Mouse (Mus musculus): ENCODE measurements at regions not wholly inside any gene's neighbourhood (a gene's known extent, or its start where the extent isn't known, plus 50 kb on each side); places are given as distances from the start of the nearest gene placed in this dataset.
A peak's percentile ranks its signal among the peaks of the same experiment; 100 is the strongest.

GRCm38 (mm10) chr12:110332616-110333154 lies 53.8 kb downstream of the Dio3 start:
- H3K9me3 ChIP-seq = no peaks in the 10 kb centered on the region
- H3K36me3 ChIP-seq = no peaks in the 10 kb centered on the region
- ATAC-seq (ENCODE audit: insufficient number of reproducible peaks, insufficient read depth, low FRiP score, low TSS enrichment, low read depth) = no peak
- H3K9ac ChIP-seq = no peak overlapping the region
- 90% methylated on average over 12 of the region's 12 CpGs for WGBS
- no peak overlapping the region for H3K4me2 ChIP-seq
- H3K27me3 ChIP-seq = no peaks in the 10 kb centered on the region
- no peak overlapping the region for H3K27ac ChIP-seq
- no peak overlapping the region for H3K4me3 ChIP-seq
- no peaks in the 10 kb centered on the region for H3K4me1 ChIP-seq

DNA sequence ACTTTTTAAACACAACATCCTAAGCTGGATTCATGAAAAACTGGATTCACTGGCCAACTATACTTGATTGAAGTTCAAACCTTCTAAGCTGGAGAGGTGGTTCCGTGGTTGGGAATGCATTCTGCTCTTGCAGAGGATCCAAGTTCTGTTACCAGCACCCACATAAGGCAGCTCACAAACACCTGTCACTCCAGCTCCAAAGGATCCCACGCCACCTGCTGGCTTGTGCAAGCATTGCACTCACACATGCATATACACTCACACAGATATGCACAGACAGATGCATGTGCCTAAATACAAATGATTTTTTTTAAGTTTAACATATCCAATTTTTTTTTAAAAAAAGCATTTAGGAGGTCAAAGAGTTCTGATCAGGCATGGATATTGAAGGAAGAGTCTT lies 55.7 kb downstream of the Dio3 start:
- Histone ChIP-seq H3K9me3 (no peaks in the 10 kb centered on the region), H3K27ac (no peak overlapping the region)
- ATAC-seq (ENCODE audit: insufficient number of reproducible peaks, insufficient read depth, low FRiP score, low TSS enrichment, low read depth) = no peak

GRCm38 (mm10) chr12:110344280-110344827 lies 65.5 kb downstream of the Dio3 start:
- H3K27me3 ChIP-seq = no peaks in the 10 kb centered on the region
- no peak overlapping the region for H3K4me3 ChIP-seq
- H3K4me1 ChIP-seq = no peaks in the 10 kb centered on the region
- H3K27ac ChIP-seq = no peak overlapping the region
- H3K36me3 ChIP-seq = no peaks in the 10 kb centered on the region
- no peak overlapping the region for H3K4me2 ChIP-seq
- no peaks in the 10 kb centered on the region for H3K9me3 ChIP-seq
- no peak for ATAC-seq (ENCODE audit: insufficient number of reproducible peaks, insufficient read depth, low FRiP score, low TSS enrichment, low read depth)
- WGBS = 86% methylated on average over 4 of the region's 4 CpGs
- no peak overlapping the region for H3K9ac ChIP-seq

More for the DNA sequence above, 55.7 kb downstream of the Dio3 start:
- Histone ChIP-seq H3K4me1 (no peaks in the 10 kb centered on the region), H3K4me3 (no peak overlapping the region), H3K9ac (no peak overlapping the region), H3K36me3 (no peaks in the 10 kb centered on the region), H3K4me2 (no peak overlapping the region), H3K27me3 (no peaks in the 10 kb centered on the region)
- WGBS = 71% methylated on average over 2 of the region's 2 CpGs

- H3K4me3 ChIP-seq = no peak overlapping the region
- H3K36me3 ChIP-seq = no peaks in the 10 kb centered on the region
- H3K4me1 ChIP-seq = no peaks in the 10 kb centered on the region
- H3K4me2 ChIP-seq = no peak overlapping the region
- no peaks in the 10 kb centered on the region for H3K27me3 ChIP-seq
- no peak overlapping the region for H3K27ac ChIP-seq
- ATAC-seq (ENCODE audit: insufficient number of reproducible peaks, insufficient read depth, low FRiP score, low TSS enrichment, low read depth) = no peak
- 31% methylated on average over 1 of the region's 1 CpGs for WGBS
- no peak overlapping the region for H3K9ac ChIP-seq
- no peaks in the 10 kb centered on the region for H3K9me3 ChIP-seq
Measured at GRCm38 (mm10) chr12:110349621-110350020, 70.8 kb downstream of the Dio3 start.

- no peak overlapping the region for H3K4me3 ChIP-seq
- no peaks in the 10 kb centered on the region for H3K36me3 ChIP-seq
- no peak overlapping the region for H3K4me2 ChIP-seq
- H3K9me3 ChIP-seq = no peaks in the 10 kb centered on the region
- H3K27me3 ChIP-seq = no peaks in the 10 kb centered on the region
- no peak overlapping the region for H3K9ac ChIP-seq
- no peak for ATAC-seq (ENCODE audit: insufficient number of reproducible peaks, insufficient read depth, low FRiP score, low TSS enrichment, low read depth)
- 69% methylated on average over 6 of the region's 6 CpGs for WGBS
- H3K4me1 ChIP-seq = no peaks in the 10 kb centered on the region
- H3K27ac ChIP-seq = no peak overlapping the region
Measured at GRCm38 (mm10) chr12:110355851-110356250, 77.0 kb downstream of the Dio3 start.

DNA sequence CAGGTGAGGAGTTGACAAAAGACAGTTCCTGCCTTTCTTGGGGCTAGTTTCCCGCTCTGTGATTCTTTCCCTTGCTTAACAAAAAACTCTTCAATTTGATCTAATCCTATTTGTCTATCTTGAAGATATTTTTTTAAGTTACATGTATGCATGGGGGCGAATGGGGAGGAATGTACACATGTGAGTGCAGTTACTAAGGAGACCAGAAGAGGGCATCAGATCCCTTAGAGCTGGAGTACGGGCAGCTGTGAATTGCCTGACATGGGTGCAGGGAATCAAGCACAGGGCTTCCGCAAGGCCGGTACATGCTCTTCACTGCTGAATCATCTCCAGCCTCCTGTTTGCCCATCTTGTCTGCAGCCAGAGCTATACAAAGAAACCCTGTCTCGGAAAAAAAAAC lies 79.8 kb upstream of the Ppp2r5c start:
- Histone ChIP-seq H3K27ac (no peak overlapping the region), H3K36me3 (no peaks in the 10 kb centered on the region), H3K4me3 (no peak overlapping the region), H3K4me2 (no peak overlapping the region), H3K4me1 (no peaks in the 10 kb centered on the region), H3K9me3 (no peaks in the 10 kb centered on the region), H3K9ac (no peak overlapping the region), H3K27me3 (peaks cover 4% of the 10 kb centered on the region)
- 95% methylated on average over 6 of the region's 6 CpGs for WGBS
- ATAC-seq (ENCODE audit: insufficient number of reproducible peaks, insufficient read depth, low FRiP score, low TSS enrichment, low read depth) = no peak

GRCm38 (mm10) chr12:110367822-110368221 lies 79.1 kb upstream of the Ppp2r5c start:
- ATAC-seq (ENCODE audit: insufficient number of reproducible peaks, insufficient read depth, low FRiP score, low TSS enrichment, low read depth) = no peak
- H3K36me3 ChIP-seq = no peaks in the 10 kb centered on the region
- no peak overlapping the region for H3K4me2 ChIP-seq
- peaks cover 12% of the 10 kb centered on the region for H3K27me3 ChIP-seq
- no peak overlapping the region for H3K27ac ChIP-seq
- H3K9ac ChIP-seq = no peak overlapping the region
- H3K9me3 ChIP-seq = no peaks in the 10 kb centered on the region
- 89% methylated on average over 4 of the region's 4 CpGs for WGBS
- H3K4me3 ChIP-seq = no peak overlapping the region
- peaks cover under 1% of the 10 kb centered on the region; the same call in 1 of the 2 replicates for H3K4me1 ChIP-seq

DNA sequence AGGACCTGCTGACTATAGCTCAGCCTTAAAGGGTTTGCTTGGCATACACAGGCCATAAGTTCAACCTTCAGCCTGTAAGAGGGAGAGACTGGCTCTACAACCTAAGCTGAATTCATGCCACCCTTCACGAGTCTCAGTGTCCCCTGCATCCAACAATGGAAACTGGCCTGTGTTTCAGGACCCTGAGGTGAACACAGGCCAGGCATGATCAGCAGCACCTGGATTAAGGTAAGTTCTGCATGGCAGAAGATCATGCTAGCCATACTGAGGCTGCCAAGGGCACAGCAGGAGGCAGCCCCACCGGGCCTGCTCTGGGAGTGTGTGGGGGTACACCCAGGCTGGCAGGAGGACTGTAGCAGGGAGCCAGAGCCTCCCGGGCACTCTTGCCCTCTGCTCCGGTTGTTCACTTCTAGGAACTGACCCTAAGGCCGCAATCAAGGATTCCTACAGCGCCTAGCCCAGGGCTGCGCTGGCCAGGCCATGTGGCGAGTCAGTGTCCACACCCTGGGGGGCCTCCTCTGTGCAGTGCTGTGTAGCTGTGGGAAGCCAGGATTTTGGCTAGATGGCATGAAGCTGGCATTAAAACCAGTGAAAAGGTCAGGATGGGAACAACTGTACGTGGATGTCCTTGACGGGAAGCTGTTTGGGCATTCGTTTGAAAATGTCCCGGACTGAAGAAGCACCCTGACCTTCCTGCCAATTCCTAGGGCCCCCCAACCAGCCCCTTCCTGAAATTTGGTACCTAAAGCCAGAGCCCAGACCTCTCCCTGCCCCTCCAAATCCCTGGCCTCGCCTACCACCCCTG lies 74.8 kb upstream of the Ppp2r5c start:
- no peaks in the 10 kb centered on the region for H3K36me3 ChIP-seq
- H3K9me3 ChIP-seq = no peaks in the 10 kb centered on the region
- no peak overlapping the region for H3K4me3 ChIP-seq
- WGBS = 71% methylated on average over 13 of the region's 13 CpGs
- peaks cover 46% of the 10 kb centered on the region for H3K27me3 ChIP-seq
- peaks cover 3% of the 10 kb centered on the region; the same call in 1 of the 2 replicates for H3K4me1 ChIP-seq
- H3K4me2 ChIP-seq = no peak overlapping the region
- no peak for ATAC-seq (ENCODE audit: insufficient number of reproducible peaks, insufficient read depth, low FRiP score, low TSS enrichment, low read depth)
- H3K9ac ChIP-seq = no peak overlapping the region
- no peak overlapping the region for H3K27ac ChIP-seq

DNA sequence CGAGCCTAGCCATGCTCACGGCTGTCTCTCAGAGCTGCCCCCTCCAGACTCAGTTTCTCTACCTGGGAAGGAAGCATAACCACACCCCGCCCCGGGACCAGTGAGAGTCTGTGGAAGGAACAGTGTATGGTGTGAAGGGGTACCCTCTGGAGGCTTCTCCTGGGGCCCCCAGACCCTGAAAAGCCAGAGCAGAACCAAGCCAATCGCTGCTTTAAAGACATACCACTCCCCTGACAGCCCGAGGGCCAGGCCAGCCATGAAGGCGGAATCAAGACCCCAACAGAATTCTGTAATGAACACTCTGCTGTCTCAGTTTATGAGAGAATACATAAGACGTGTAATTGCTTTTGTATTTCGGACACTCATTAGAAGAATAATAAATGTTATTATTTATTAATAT lies 73.9 kb upstream of the Ppp2r5c start:
- H3K4me2 ChIP-seq = peak overlapping the region; percentile 49
- H3K9ac ChIP-seq = no peak overlapping the region
- peaks cover 51% of the 10 kb centered on the region for H3K27me3 ChIP-seq
- H3K4me1 ChIP-seq = peaks cover 3% of the 10 kb centered on the region; the same call in 1 of the 2 replicates
- H3K36me3 ChIP-seq = no peaks in the 10 kb centered on the region
- H3K27ac ChIP-seq = no peak overlapping the region
- no peak overlapping the region for H3K4me3 ChIP-seq
- WGBS = 50% methylated on average over 9 of the region's 9 CpGs
- 0 out of 2 replicates have a peak, but pooled peaks have one; percentile 29 for ATAC-seq (ENCODE audit: insufficient number of reproducible peaks, insufficient read depth, low FRiP score, low TSS enrichment, low read depth)
- no peaks in the 10 kb centered on the region for H3K9me3 ChIP-seq

- H3K27me3 ChIP-seq = peaks cover 51% of the 10 kb centered on the region
- H3K9ac ChIP-seq = no peak overlapping the region
- peak overlapping the region; percentile 49 for H3K4me2 ChIP-seq
- no peaks in the 10 kb centered on the region for H3K36me3 ChIP-seq
- H3K4me3 ChIP-seq = no peak overlapping the region
- H3K9me3 ChIP-seq = no peaks in the 10 kb centered on the region
- WGBS = 2% methylated on average over 27 of the region's 27 CpGs
- peak; percentile 75 for ATAC-seq (ENCODE audit: insufficient number of reproducible peaks, insufficient read depth, low FRiP score, low TSS enrichment, low read depth)
- H3K4me1 ChIP-seq = peaks cover 3% of the 10 kb centered on the region; the same call in 1 of the 2 replicates
- H3K27ac ChIP-seq = no peak overlapping the region
Measured at GRCm38 (mm10) chr12:110373408-110374065, 73.4 kb upstream of the Ppp2r5c start.

- Histone ChIP-seq H3K27ac (no peak overlapping the region), H3K9ac (no peak overlapping the region), H3K9me3 (no peaks in the 10 kb centered on the region), H3K4me3 (no peak overlapping the region), H3K4me2 (no peak overlapping the region), H3K27me3 (peaks cover 51% of the 10 kb centered on the region), H3K36me3 (no peaks in the 10 kb centered on the region), H3K4me1 (peaks cover 7% of the 10 kb centered on the region; the same call in 1 of the 2 replicates)
- 9% methylated on average over 15 of the region's 15 CpGs for WGBS
- ATAC-seq (ENCODE audit: insufficient number of reproducible peaks, insufficient read depth, low FRiP score, low TSS enrichment, low read depth) = no peak
Measured at GRCm38 (mm10) chr12:110375139-110375538, 71.8 kb upstream of the Ppp2r5c start.
